Mouse (Mus musculus) liver, embryonic 14.5 days (tissue): ENCODE measurements at regions not wholly inside any gene's neighbourhood (a gene's known extent, or its start where the extent isn't known, plus 50 kb on each side); places are given as distances from the start of the nearest gene placed in this dataset.

Experiments
- CTCF ChIP-seq: IDR thresholded peaks from 2 replicates; pipeline ENCODE4 v1.5.1; 2016; ENCODE audit warnings: antibody characterized with exemption, low read depth, control low read depth
- EP300 ChIP-seq: IDR thresholded peaks from 2 replicates; pipeline ENCODE4 v1.6.1; 2016; ENCODE audit warnings: antibody characterized with exemption, low read depth

- TF ChIP-seq CTCF (no peak), EP300 (no peak)
Observed at GRCm38 (mm10) chr6:99842723-99843122, 116.5 kb upstream of the Prok2 start.
